Mouse (Mus musculus): Measurements from ENCODE around the gene Prkd3.
A peak's percentile ranks its signal among the peaks of the same experiment; 100 is the strongest.

The Prkd3 gene

GRCm38 (mm10) chr17:78999189-78999588, 21.4 kb downstream of the Prkd3 start:
- DNase-seq, result no peak

GRCm38 (mm10) chr17:78998130-78998529, 22.5 kb downstream of the Prkd3 start:
- no peak for DNase-seq

- DNase-seq, result no peak
Measured at GRCm38 (mm10) chr17:78994931-78995820, 25.4 kb downstream of the Prkd3 start.

DNA sequence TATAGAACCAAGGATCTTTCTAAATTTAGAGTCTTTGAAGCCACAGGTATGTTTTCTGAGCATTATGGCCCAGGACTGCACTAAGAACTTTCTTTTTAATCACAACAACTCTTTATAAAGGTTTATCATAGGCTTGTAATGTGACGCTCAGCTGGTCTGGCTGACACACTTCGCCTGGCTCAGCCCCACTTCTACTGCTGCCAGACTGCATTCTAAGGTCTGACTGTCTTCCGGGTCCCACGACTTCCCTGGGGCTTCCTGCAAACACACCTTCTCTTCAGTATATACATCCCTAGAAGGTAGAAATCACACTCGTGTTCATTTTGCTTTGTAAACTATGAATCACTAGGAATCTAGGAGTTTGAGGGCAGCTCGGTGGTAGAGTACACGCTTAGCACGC, 26.2 kb downstream of the Prkd3 start:
- DNase-seq, result no peak

DNA sequence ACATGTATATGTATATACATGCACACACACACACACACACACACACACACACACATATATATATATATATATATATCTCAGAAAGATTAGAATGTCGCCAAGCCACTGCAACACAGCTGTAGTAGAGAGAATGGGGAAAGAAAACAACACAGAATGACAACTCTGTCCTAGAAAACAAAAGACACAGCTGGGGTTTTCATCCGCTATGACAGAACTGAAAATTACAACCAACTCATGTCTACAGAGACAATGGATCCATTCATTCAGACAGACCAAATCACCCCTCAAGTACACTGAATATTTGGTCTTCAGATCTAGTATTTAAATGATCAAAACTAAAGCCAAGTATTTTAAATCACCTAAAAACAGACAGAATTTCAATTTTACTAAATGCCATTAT, 26.9 kb downstream of the Prkd3 start:
- DNase-seq, result no peak

- DNase-seq, result no peak
Measured at GRCm38 (mm10) chr17:78992303-78993027, 28.2 kb downstream of the Prkd3 start.

GRCm38 (mm10) chr17:78991549-78991948, 29.1 kb downstream of the Prkd3 start:
- DNase-seq, result no peak

- DNase-seq, result no peak
Measured at GRCm38 (mm10) chr17:78989015-78989414, 31.6 kb downstream of the Prkd3 start.

- DNase-seq, result no peak
Measured at GRCm38 (mm10) chr17:78983736-78984135, 36.9 kb downstream of the Prkd3 start.

DNA sequence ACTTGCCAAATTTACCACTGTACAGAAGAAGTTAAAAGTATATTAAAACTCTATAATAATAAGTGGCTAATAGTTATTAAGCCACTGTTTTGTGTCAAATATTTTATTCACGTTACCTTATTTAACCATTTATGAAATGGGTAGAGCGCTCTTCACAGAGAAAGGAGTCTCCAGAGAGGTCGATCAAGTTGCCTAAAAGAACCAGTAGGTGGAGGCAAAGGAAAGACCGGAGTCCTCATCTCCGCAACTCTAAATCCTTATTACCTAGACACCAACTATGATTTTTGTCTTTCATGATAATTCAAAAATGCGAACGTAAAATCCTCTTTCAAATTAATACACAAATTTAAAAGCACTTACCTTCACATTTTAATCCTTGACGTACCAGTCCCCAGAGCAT, 37.5 kb downstream of the Prkd3 start:
- DNase-seq, result no peak

DNA sequence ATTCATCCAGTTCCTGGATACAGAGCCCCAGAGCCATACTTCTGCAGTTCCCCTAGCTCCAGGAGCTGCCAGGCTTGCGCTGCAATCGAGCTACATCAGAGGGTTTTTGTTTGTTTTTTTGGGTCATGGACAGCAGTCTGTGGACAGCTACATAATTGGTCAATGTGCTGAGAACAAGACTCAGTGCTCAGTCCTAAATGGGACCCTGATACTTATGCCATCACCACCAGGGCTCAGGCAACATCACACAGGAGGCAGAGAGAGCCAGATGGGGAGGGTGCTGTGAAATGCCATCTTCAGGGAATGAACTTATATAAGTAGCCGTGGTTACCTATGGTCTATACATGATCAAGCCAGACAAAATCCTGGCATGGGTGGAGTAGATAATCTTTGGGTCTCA, 52.1 kb downstream of the Prkd3 start:
- DNase-seq, result no peak

- no peak for DNase-seq
Measured at GRCm38 (mm10) chr17:78966092-78966883, 54.3 kb downstream of the Prkd3 start.

DNA sequence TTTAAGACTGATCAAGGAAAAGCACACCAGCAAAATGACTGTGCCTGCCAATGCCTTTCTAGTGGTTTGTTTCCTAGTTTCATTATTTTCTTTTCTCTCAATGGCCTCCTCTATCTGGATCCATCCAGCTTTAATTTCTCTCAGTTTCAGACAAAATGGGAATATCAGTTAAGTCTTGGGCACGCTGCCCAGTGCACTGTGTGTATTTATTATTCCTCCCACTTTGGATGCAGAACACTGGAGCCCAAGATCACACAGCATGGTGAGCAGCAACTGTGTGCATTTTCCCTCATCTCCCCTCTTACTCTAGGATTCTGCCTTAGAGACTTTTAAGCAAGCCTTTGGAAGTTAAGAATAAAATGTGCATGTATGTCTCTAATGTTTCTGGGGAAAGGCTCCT, 56.2 kb downstream of the Prkd3 start:
- DNase-seq, result no peak

DNA sequence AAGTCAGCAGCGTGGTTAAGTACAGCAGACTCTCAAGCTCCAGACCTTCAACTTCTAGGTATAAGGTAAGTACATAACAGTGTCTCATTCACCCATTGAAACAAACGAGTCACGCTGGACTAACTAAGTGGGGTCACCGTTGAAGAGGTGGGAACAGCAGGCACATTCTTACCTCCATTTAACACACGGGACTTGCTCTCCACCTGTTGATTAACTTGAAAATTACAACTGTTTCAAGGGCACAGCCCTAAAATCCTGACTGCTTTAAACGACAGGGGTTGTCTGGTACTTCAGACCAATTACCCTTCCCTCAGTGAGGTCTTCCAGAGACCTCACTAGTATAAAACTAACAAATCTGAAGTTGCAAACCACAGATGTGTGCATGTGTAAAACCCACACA, 61.1 kb downstream of the Prkd3 start:
- DNase-seq, result no peak

- DNase-seq, result no peak
Measured at GRCm38 (mm10) chr17:78953240-78953639, 67.4 kb downstream of the Prkd3 start.

DNA sequence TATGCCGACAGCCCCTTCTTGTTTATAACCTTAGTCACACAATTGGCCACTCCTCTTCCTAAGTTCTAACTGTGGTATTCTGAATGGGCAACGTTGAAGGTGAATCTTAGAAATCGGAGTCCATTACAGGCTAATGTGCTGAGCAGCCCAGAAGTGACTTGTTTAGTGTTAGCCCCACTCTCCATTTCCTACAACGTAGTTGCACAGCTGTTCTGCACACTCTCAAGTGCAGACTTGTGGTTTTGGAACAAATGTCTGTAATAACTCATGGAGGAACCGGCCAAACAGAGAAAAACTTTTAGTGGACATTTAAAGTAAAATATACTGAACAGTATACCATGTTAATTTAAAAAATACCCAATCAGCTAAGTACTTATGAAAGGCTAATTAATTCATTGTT, 68.5 kb downstream of the Prkd3 start:
- no peak for DNase-seq

DNA sequence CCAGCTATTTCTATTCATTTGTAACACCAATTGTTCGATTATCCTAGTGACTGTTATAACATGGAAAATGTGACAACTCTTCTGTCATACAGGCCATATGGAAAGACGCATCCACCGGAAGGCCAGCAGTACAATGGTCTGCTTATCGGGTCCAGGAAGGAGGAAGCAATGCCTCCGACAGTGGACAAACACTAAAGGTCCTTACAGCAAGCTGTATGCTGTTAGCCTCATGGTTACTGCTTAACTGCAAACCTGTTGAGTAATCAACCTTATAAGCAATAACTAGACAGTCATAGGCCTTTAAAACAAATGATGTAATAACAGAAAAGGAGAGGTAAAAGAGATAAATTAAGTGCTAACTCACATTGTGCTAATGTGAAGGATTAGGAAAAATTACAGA, 69.4 kb downstream of the Prkd3 start:
- no peak for DNase-seq

GRCm38 (mm10) chr17:78942579-78942978, 78.0 kb downstream of the Prkd3 start:
- no peak for DNase-seq

GRCm38 (mm10) chr17:78938927-78939326, 81.7 kb downstream of the Prkd3 start:
- no peak for DNase-seq

- peak in 1 of 2 experiments; percentile 33 for DNase-seq
Measured at GRCm38 (mm10) chr17:78937229-78937853, 83.3 kb downstream of the Prkd3 start.

DNA sequence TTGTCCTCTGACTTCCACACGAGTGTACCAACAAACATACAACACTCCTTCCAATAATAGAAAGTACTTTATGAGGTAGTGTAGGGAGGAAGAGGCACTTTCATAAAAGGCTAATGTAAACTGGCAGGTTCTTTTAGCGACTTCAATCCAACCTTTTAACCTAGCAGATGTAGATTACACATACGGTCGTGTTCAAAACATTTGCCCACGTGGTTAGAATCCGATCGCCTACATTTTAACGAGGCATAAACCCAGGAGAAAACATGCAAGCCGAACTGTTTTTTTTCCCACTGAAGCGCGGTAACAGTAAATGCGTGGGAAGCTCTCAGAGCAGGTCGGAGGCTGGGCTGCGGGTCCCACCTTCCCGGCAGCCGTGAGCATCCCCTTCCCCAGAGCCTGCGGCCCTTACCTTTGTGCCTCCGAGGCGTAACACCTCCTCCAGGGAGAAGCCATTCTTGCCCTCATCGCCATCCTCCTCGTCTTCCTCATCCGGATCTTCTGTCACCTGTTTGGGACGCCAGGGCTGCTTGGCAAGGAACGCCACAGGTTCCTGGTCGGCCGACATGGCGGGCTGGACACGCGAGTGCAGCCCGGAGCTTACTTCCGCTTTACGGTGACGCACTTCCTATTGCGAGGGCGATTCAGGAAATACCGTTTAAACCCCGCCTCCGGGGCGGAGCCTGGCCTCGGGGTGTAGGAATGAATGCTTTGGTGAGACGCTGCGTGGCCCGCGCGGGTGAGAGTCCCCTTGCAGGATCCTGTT, 84.0 kb downstream of the Prkd3 start, which contains the start of the genes Cebpz and Ndufaf7:
Gene Cebpz (minus strand): TSS at position 601 of the 763 bp plus-strand sequence.
Gene Ndufaf7 (plus strand): TSS at position 671 of the 763 bp plus-strand sequence.
- DNase-seq, result peak; percentile 97 to 98

DNA sequence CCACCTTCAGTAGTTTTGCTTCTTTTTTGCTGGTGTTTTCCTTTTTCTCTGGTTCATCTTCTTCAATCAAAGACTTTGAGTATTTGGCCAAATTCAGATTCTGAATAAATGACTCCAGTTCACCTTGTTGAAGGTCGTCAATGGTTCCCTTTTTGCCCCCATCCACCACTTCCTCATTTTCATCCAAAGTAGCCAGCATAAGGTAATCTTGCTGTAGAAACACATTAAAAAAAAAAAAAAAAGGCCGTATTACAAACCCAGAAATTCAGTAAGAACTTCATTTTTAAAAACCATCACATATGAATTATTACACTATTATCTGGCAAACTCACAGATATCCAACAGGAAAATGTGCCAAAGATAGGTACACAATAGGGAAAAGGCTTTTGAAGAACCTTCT, 84.8 kb downstream of the Prkd3 start:
- no peak for DNase-seq
